Mouse (Mus musculus): Measurements from ENCODE around the gene Mup21.
"Not testable (repeated sequence)": the region's sequence is repeated elsewhere in the genome, so short reads cannot be mapped to it uniquely, and the experiment has no call there.

Gene Mup21

GRCm38 (mm10) chr4:62150811-62151210 is at the start of gene Mup21:
Mup21 (minus strand) TSS chr4:62150863.
- DNase-seq (ENCODE audit: low read depth, low spot score) = no peak

- DNase-seq (ENCODE audit: low read depth, low spot score) = no peak
Observed at GRCm38 (mm10) chr4:62199923-62200529, 49.4 kb upstream of the Mup21 start.

GRCm38 (mm10) chr4:62188778-62189177 is 38.1 kb upstream of the Mup21 start:
- no peak for DNase-seq (ENCODE audit: low read depth, low spot score)

- no peak for DNase-seq (ENCODE audit: low read depth, low spot score)
Observed at GRCm38 (mm10) chr4:62177282-62177681, 26.6 kb upstream of the Mup21 start.

GRCm38 (mm10) chr4:62174471-62174870 is 23.8 kb upstream of the Mup21 start:
- DNase-seq (ENCODE audit: low read depth, low spot score) = no peak

GRCm38 (mm10) chr4:62167636-62168035 is 17.0 kb upstream of the Mup21 start:
- DNase-seq (ENCODE audit: low read depth, low spot score) = not testable (repeated sequence)

GRCm38 (mm10) chr4:62158401-62158800 is 7.7 kb upstream of the Mup21 start:
- no peak for DNase-seq (ENCODE audit: low read depth, low spot score)

- peak; percentile 39 for DNase-seq (ENCODE audit: low read depth, low spot score)
Observed at GRCm38 (mm10) chr4:62133706-62134105, 17.0 kb downstream of the Mup21 start.

GRCm38 (mm10) chr4:62103366-62103765 is 47.3 kb downstream of the Mup21 start:
- not testable (repeated sequence) for DNase-seq (ENCODE audit: low read depth, low spot score)

All from retina, adult 2 months (tissue).